Mouse (Mus musculus) heart, embryonic 11.5 days (tissue): ENCODE measurements around the gene Dok4. TPM values are rescaled to one million over a fixed set of nuclear protein-coding genes. Genes with fewer than 3 reads are reported as not detected.
"Not testable (repeated sequence)": the region's sequence is repeated elsewhere in the genome, so short reads cannot be mapped to it uniquely, and the experiment has no call there.

ENCODE experiments used
- ATAC-seq: fragments of 200-750 bp; cut with Nextera tagmentation; replicated peaks from 2 replicates; pipeline ENCODE4 v1.8.0; 2017; ENCODE audit warnings: moderate library complexity; ENCODE audit not compliant: insufficient number of reproducible peaks, low FRiP score, low TSS enrichment
- H3K27ac ChIP-seq: fragments of 300-500 bp; sonication (generic); 2 replicates; pipeline ENCODE4 v1.5.1; 2014; ENCODE audit warnings: mild to moderate bottlenecking, low read depth, low read length
- H3K27me3 ChIP-seq: fragments of 300-500 bp; sonication (generic); 2 replicates; pipeline ENCODE4 v1.6.1; 2014; ENCODE audit warnings: mild to moderate bottlenecking, low read length, mixed read lengths; ENCODE audit not compliant: control insufficient read depth, insufficient read depth
- H3K36me3 ChIP-seq: fragments of 300-500 bp; sonication (generic); 2 replicates; pipeline ENCODE4 v1.6.1; 2014; ENCODE audit warnings: mild to moderate bottlenecking, low read length, moderate library complexity, mixed read lengths; ENCODE audit not compliant: control insufficient read depth, insufficient read depth
- H3K4me1 ChIP-seq: fragments of 300-500 bp; sonication (generic); 2 replicates; pipeline ENCODE4 v1.6.1; 2014; ENCODE audit warnings: low read length; ENCODE audit not compliant: control insufficient read depth, insufficient read depth
- H3K4me2 ChIP-seq: fragments of 300-500 bp; sonication (generic); 2 replicates; pipeline ENCODE4 v1.6.1; 2014; ENCODE audit warnings: mild to moderate bottlenecking, moderate library complexity
- H3K4me3 ChIP-seq: fragments of 300-500 bp; sonication (generic); 2 replicates; pipeline ENCODE4 v1.5.1; 2014; ENCODE audit warnings: low read depth, low read length
- H3K9ac ChIP-seq: fragments of 300-500 bp; sonication (generic); 2 replicates; pipeline ENCODE4 v1.6.1; 2014; ENCODE audit warnings: mild to moderate bottlenecking, low read depth, low read length, moderate library complexity
- H3K9me3 ChIP-seq: fragments of 300-500 bp; sonication (generic); replicated peaks from 2 replicates; pipeline ENCODE4 v1.6.1; 2016; ENCODE audit warnings: low read length; ENCODE audit not compliant: control insufficient read depth
- WGBS: fragments of 180-500 bp; shearing (Covaris S2); extraction: QIAGEN DNeasy Blood & Tissue Kit; methylation state at CpG from one replicate; pipeline ENCODE4 v1.1.7; 2014; ENCODE audit not compliant: insufficient replicate concordance; 5-methylcytosine and 5-hydroxymethylcytosine counted together
- polyA plus RNA-seq: library from polyadenylated mRNA; unstranded; fragments of >200 nt; fragmentation: Nextera tagmentation; extraction: Ambion mirVana; gene quantifications from 2 replicates; pipeline ENCODE4 v1.2.1, GENCODE M21; 2014

Gene Dok4
- polyA plus RNA-seq, 1 experiment from 2014 or later: 46.2 TPM

DNA sequence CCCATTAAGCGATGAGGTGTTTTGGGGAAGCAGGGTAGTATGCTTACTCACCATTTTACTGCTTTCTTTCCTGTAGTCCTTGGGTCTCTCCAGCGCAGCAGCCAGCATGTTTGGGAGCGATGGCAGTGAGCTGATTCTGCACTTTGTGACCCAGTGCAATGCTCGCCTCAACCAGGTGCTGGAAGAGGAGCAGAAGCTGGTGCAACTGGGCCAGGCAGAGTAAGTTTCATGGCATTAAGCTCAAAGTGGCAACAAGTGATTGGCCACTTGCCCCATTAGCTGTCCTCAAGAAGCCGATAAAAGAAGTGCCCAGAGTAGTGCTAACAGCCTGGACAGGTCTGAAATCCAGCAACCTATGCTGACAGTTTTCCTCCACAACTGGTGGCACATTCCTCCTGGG is 26.1 kb downstream of the Dok4 start:
- no peaks in the 10 kb centered on the region for H3K9me3 ChIP-seq
- ATAC-seq: no peak
- 87% methylated on average over 5 of the region's 5 CpGs for WGBS
- no peak overlapping the region for H3K4me2 ChIP-seq
- H3K27me3 ChIP-seq: no peaks in the 10 kb centered on the region
- H3K36me3 ChIP-seq: peaks cover 25% of the 10 kb centered on the region
- no peak overlapping the region for H3K27ac ChIP-seq
- H3K4me3 ChIP-seq: no peak overlapping the region
- H3K4me1 ChIP-seq: no peaks in the 10 kb centered on the region
- H3K9ac ChIP-seq: no peak overlapping the region

DNA sequence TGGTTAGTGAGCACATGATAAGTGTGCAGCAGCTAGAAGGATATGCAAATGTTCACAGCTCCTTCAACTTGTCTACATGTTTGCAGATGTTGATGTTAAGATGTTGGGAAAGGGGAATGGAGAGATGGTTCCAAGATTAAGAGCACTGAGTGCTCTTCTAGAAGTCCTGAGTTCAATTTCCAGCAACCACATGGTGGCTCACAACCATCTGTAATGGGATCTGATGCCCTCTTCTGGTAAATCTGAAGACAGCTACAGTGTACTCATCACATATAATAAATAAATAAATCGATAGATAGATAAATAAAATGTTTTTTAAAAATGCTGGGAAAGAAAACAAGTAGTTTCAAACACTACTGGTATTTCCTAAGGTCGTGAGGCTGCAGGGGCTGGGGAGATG is 34.9 kb downstream of the Dok4 start:
- no peak overlapping the region for H3K9ac ChIP-seq
- no peaks in the 10 kb centered on the region for H3K27me3 ChIP-seq
- H3K4me3 ChIP-seq: no peak overlapping the region
- no peak for ATAC-seq
- H3K4me1 ChIP-seq: peaks cover 9% of the 10 kb centered on the region
- peaks cover 7% of the 10 kb centered on the region for H3K36me3 ChIP-seq
- WGBS: 45% methylated on average over 2 of the region's 2 CpGs
- no peaks in the 10 kb centered on the region for H3K9me3 ChIP-seq
- no peak overlapping the region for H3K27ac ChIP-seq
- no peak overlapping the region for H3K4me2 ChIP-seq

DNA sequence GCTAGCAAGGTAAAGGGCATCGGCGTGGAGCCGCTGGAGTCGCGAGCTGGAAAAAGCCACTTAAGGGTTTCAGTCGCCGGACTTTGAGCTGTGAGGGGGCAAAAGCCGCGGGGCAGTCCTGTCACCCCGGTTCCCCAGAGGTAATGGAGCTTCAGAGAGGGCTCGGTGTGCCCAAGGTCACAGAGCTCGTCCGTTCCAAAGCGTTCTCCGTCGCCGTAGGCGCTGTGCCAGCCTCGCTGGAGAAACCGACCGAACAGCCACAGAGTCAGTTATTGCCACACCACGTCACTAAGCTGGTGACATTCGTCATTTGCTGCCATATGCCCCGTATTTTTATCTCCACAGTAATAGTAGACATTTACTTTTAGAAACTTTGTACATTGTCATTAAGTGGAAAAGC is 37.5 kb downstream of the Dok4 start:
- H3K9ac ChIP-seq: peak overlapping the region; percentile 99
- H3K9me3 ChIP-seq: no peaks in the 10 kb centered on the region
- WGBS: under 1% methylated on average over 24 of the region's 24 CpGs
- H3K36me3 ChIP-seq: no peaks in the 10 kb centered on the region; the same call in 1 of the 2 replicates
- H3K4me1 ChIP-seq: peaks cover 9% of the 10 kb centered on the region
- peak overlapping the region; percentile 96 for H3K4me3 ChIP-seq
- peak; percentile 57 for ATAC-seq
- no peaks in the 10 kb centered on the region for H3K27me3 ChIP-seq
- H3K27ac ChIP-seq: peak overlapping the region; percentile 96
- H3K4me2 ChIP-seq: peak overlapping the region; percentile 91

DNA sequence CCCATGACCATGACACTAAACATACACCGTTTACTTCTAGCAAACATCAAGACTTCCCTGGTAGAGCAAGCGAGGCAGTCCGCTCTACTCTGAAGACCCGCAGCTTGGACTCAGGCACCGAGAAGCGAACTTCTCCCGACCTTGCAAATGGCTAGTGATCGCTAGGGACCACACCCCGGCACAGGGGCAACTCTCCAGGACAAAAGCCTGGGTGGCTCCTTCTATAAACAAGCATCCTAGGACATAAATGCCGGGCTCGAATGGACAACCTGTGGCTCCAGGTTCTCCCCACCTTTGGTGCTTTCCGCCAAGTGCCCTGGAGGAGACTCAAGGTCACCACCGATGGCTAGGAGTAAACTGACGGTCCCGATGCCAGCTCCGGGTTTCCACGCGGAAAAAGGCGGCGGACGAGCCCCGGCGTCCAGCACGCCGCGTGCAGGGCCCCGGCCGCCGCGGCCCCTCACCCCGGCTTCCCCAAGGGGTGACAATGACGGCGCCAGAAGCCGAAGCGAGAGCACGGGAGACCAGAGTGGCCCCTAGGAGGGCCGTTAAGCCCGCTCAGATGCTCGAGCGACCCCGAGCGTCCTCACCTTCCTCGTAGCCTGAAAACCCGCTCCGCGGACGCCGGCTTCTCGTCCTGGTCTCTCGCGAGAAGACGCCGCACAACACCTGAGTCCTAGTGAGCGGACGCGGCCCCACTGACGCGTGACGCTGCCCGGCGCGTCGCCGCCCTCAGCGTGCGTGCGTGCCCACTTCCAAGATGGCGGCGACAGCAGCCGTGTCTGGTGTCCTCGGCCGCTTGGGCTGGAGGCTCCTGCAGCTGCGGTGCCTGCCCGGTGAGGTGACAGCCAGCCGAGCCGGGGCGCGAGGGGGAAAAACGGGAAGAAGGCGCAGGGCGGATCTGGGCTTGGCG is 38.2 kb downstream of the Dok4 start, which contains the start of the genes Coq9 and Ciapin1:
Gene Coq9 (plus strand): TSS at position 660 of the 913 bp plus-strand sequence.
Gene Ciapin1 (minus strand): TSS at position 697 of the 913 bp plus-strand sequence.
- peak within 1 kb of the TSS; percentile 99 for H3K9ac ChIP-seq
- no peaks in the 10 kb centered on the region; the same call in 1 of the 2 replicates for H3K36me3 ChIP-seq
- ATAC-seq: peak; percentile 97
- H3K27me3 ChIP-seq: no peaks in the 10 kb centered on the region
- under 1% methylated on average over 81 of the region's 82 CpGs for WGBS
- H3K4me2 ChIP-seq: peak within 1 kb of the TSS; percentile 91
- no peaks in the 10 kb centered on the region for H3K9me3 ChIP-seq
- H3K4me1 ChIP-seq: peaks cover 9% of the 10 kb centered on the region
- H3K4me3 ChIP-seq: peak within 1 kb of the TSS; percentile 96
- peak within 1 kb of the TSS; percentile 96 for H3K27ac ChIP-seq

DNA sequence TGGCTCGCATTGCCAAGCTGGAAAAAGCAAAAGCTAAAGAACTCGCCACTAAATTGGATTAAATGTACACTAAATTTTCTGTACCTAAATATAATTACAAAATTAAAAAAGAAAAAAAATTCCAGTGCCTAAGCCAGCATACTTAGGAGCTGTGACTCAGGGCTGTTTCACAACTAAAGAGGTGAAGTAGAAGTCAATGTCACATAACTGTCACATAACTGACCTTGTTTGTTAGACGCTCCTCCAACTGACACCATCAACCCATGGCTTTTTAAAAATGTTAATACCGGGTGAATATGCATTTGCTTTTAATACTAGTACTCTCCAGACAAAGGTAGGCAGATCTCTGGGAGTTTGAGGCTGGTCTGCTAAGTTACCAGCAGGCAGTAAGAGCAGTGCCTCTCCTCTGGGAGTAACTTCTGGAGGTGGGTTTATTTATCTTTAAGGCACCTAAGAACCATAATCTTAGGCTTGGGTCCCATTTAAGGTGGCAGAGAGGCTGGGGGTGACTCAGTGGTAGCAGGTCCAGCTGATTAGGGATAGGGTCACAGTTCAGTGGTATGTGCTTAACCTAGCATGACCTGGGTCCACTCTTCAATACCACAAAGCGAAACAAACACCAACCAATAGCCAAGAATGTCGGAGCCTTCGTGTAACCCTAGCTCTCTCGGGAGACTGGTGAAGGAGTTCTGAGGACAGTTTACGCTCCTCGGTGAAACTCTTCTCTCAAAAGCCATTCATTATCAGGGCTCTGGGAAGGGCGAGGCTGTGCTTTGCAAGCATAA is 39.5 kb downstream of the Dok4 start:
- no peaks in the 10 kb centered on the region for H3K27me3 ChIP-seq
- no peak for ATAC-seq
- H3K4me2 ChIP-seq: peak overlapping the region; percentile 91
- H3K36me3 ChIP-seq: peaks cover 1% of the 10 kb centered on the region
- no peaks in the 10 kb centered on the region for H3K9me3 ChIP-seq
- H3K4me3 ChIP-seq: peak overlapping the region; percentile 96
- 68% methylated on average over 11 of the region's 11 CpGs for WGBS
- H3K9ac ChIP-seq: peak overlapping the region; percentile 99
- no peak overlapping the region for H3K27ac ChIP-seq
- peaks cover 9% of the 10 kb centered on the region for H3K4me1 ChIP-seq

DNA sequence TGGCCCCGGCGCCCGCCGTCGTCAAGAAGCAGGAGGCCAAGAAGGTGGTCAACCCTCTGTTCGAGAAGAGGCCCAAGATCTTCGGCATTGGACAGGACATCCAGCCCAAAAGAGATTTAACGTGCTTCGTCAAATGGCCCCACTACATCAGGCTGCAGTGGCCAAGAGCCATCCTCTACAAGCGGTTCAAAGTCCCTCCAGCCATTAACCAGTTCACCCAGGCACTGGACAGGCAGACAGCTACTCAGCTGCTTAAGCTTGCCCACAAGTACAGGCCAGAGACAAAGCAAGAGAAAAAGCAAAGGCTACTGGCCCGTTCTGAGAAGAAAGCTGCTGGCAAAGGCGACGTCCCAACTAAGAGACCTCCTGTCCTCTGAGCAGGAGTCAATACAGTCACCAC is 40.4 kb downstream of the Dok4 start:
- H3K27me3 ChIP-seq, H3K36me3 ChIP-seq, ATAC-seq, H3K27ac ChIP-seq, H3K9ac ChIP-seq, H3K4me3 ChIP-seq, H3K4me2 ChIP-seq, H3K9me3 ChIP-seq, H3K4me1 ChIP-seq: not testable (repeated sequence)
- 95% methylated on average over 13 of the region's 13 CpGs for WGBS

DNA sequence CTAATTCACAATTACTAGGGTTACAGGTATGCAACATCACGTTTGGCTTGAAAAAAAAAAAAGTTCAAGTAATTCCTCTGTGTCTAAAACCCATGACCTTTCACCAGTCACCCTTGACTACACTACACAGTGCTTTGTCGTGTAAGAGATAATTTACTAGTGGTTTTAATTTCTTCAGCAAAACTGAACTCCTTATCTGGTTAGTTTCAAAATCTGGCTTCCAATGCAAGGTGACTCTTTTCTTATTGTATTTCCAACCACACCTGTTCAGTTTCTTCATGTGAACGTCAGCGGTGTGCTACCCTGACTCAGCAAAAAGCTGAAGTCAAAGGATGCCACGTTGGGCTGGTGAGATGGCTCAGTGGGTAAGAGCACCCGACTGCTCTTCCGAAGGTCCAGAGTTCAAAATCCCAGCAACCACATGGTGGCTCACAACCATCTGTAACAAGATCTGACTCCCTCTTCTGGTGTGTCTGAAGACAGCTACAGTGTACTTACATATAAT is 42.2 kb downstream of the Dok4 start:
- not testable (repeated sequence) for ATAC-seq, H3K4me3 ChIP-seq, H3K27ac ChIP-seq, H3K27me3 ChIP-seq, H3K9me3 ChIP-seq, H3K4me2 ChIP-seq, H3K9ac ChIP-seq, H3K4me1 ChIP-seq
- peaks cover 12% of the 10 kb centered on the region for H3K36me3 ChIP-seq
- 81% methylated on average over 7 of the region's 7 CpGs for WGBS

DNA sequence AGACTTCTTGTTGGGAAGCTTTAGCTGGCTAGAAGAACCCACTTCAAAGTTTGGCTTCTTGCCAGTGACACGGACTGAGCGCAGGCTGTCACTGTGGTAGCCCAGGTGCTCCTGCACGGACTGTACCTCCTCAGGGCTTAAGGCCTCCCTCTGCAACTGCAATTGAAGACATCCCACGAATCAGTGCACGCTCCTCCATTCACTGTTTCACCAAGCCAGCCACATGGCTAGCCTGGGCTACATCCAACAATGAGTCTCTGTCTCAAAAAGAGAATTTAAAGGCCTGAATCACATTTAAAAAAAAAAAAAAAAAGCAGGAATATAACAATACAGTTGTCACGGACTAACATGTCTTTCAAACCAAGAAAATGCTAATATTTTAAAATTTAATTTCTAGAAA is 47.8 kb downstream of the Dok4 start:
- ATAC-seq: no peak
- no peaks in the 10 kb centered on the region for H3K9me3 ChIP-seq
- H3K27me3 ChIP-seq: no peaks in the 10 kb centered on the region
- WGBS: 90% methylated on average over 6 of the region's 6 CpGs
- no peak overlapping the region for H3K4me2 ChIP-seq
- H3K27ac ChIP-seq: no peak overlapping the region
- H3K9ac ChIP-seq: no peak overlapping the region
- peaks cover 35% of the 10 kb centered on the region for H3K36me3 ChIP-seq
- no peaks in the 10 kb centered on the region for H3K4me1 ChIP-seq
- H3K4me3 ChIP-seq: no peak overlapping the region
